Mouse (Mus musculus) heart, postnatal 0 days (tissue): ENCODE measurements around the gene Prpf38b.

Experiments
- CTCF ChIP-seq: IDR thresholded peaks from 2 replicates; pipeline ENCODE4 v1.5.1; 2016; ENCODE audit warnings: antibody characterized with exemption, control low read depth, low read depth
- EP300 ChIP-seq: IDR thresholded peaks from 2 replicates; pipeline ENCODE4 v1.6.1; 2016; ENCODE audit warnings: antibody characterized with exemption, low read depth

- no peak for TF ChIP-seq CTCF
- TF ChIP-seq EP300: no peak
Observed at GRCm38 (mm10) chr3:108939573-108939972, 28.0 kb upstream of the Prpf38b start, which contains the start of gene Henmt1.
